Mouse (Mus musculus) heart, postnatal 25 days (tissue): Measurements from ENCODE around the gene Wnt10b. TPM values are rescaled to one million over a fixed set of nuclear protein-coding genes. Genes with fewer than 3 reads are reported as not detected.

Source experiments
- DNase-seq: peaks from one replicate; pipeline ENCODE4 v3.0.0; 2022; ENCODE audit warnings: low spot score
- intact Hi-C: fragments of 180-260 bp; cut with DNase I; formaldehyde crosslinking; loops from one replicate; pipeline ENCODE4 v1.15.1; 2025
- total RNA-seq, 2 experiments: library from RNA; stranded (reverse); gene quantifications; 2 replicates each; pipeline ENCODE4 v1.2.3; 2021

Wnt10b gene
- total RNA-seq, 2 experiments from 2014 or later: 0.34 to 0.57 TPM

- no peak for DNase-seq
- intact Hi-C loops: no loop called here
Observed at GRCm38 (mm10) chr15:98736521-98736920, 41.4 kb downstream of the Wnt10b start.

- intact Hi-C loops: no loop called here
- no peak for DNase-seq
Observed at GRCm38 (mm10) chr15:98733976-98734566, 43.9 kb downstream of the Wnt10b start.

GRCm38 (mm10) chr15:98733370-98733769, 44.6 kb downstream of the Wnt10b start:
- DNase-seq: no peak
- intact Hi-C loops: no loop called here

- intact Hi-C loops: no loop called here
- no peak for DNase-seq
Observed at GRCm38 (mm10) chr15:98732006-98732531, 45.9 kb downstream of the Wnt10b start.

GRCm38 (mm10) chr15:98730790-98731189, 47.2 kb downstream of the Wnt10b start:
- intact Hi-C loops: no loop called here
- DNase-seq: no peak

GRCm38 (mm10) chr15:98729791-98730545, 48.0 kb downstream of the Wnt10b start:
- DNase-seq: no peak
- intact Hi-C loops: no loop called here

GRCm38 (mm10) chr15:98728366-98728765, 49.6 kb downstream of the Wnt10b start:
- DNase-seq: no peak
- intact Hi-C loops: no loop called here

GRCm38 (mm10) chr15:98727443-98728321, 50.3 kb downstream of the Wnt10b start, which contains the start of gene Fkbp11:
Fkbp11 (minus strand) TSS chr15:98728198.
- intact Hi-C loops: no loop called here
- DNase-seq: peak; percentile 40

GRCm38 (mm10) chr15:98726746-98727145, 51.2 kb downstream of the Wnt10b start:
- DNase-seq: no peak
- intact Hi-C loops: no loop called here

GRCm38 (mm10) chr15:98726079-98726478, 51.9 kb downstream of the Wnt10b start:
- DNase-seq: no peak
- intact Hi-C loops: no loop called here

GRCm38 (mm10) chr15:98724441-98724840, 53.5 kb downstream of the Wnt10b start:
- intact Hi-C loops: no loop called here
- DNase-seq: no peak

GRCm38 (mm10) chr15:98722854-98723253, 55.1 kb downstream of the Wnt10b start:
- intact Hi-C loops: no loop called here
- no peak for DNase-seq

- intact Hi-C loops: no loop called here
Observed at GRCm38 (mm10) chr15:98722191-98722590, 55.8 kb downstream of the Wnt10b start.

More at GRCm38 (mm10) chr15:98722191-98722590, 55.8 kb downstream of the Wnt10b start:
- DNase-seq: no peak

Other genes with a start within 250 kb of the Wnt10b start
- gene Kansl2, start 243.9 kb downstream of the Wnt10b start, total RNA-seq: 10 to 100 TPM; 74.0 to 75.6 TPM
- gene Ccnt1, start 207.2 kb downstream of the Wnt10b start, total RNA-seq: 10 to 100 TPM; 31.0 to 31.9 TPM
- gene 4930415O20Rik, start 207.1 kb downstream of the Wnt10b start, total RNA-seq: 1 to 10 TPM in 1 of 2 experiments, under 1 TPM in 1; 0.68 to 1.0 TPM
- 100 to 1,000 TPM; 188 to 238 TPM for gene Adcy6, start 168.1 kb downstream of the Wnt10b start, total RNA-seq
- gene Cacnb3, start 147.3 kb downstream of the Wnt10b start, total RNA-seq: 1 to 10 TPM; 4.1 TPM
- 10 to 100 TPM; 43.5 to 52.8 TPM for gene Ddx23, start 115.3 kb downstream of the Wnt10b start, total RNA-seq
- gene Rnd1, start 100.7 kb downstream of the Wnt10b start, total RNA-seq: 1 to 10 TPM; 1.3 to 1.5 TPM
- under 1 TPM in 1 of 2 experiments, not detected in 1; 0.18 TPM for gene Ccdc65, start 69.9 kb downstream of the Wnt10b start, total RNA-seq
- 1 to 10 TPM; 4.7 to 7.2 TPM for gene Fkbp11, start 50.0 kb downstream of the Wnt10b start, total RNA-seq
- 10 to 100 TPM; 18.5 to 20.8 TPM for gene Arf3, start 14.9 kb downstream of the Wnt10b start, total RNA-seq
- not detected for gene Wnt1, start 11.7 kb upstream of the Wnt10b start, total RNA-seq
- gene Ddn, start 31.3 kb upstream of the Wnt10b start, total RNA-seq: under 1 TPM; 0.21 to 0.59 TPM
- 100 to 1,000 TPM in 1 of 2 experiments, 10 to 100 TPM in 1; 90.5 to 103 TPM for gene Prkag1, start 53.4 kb upstream of the Wnt10b start, total RNA-seq
- gene Kmt2d, start 93.1 kb upstream of the Wnt10b start, total RNA-seq: 10 to 100 TPM; 52.1 to 57.7 TPM
- gene Rhebl1, start 116.4 kb upstream of the Wnt10b start, total RNA-seq: 1 to 10 TPM; 2.0 to 2.8 TPM
- 1 to 10 TPM; 1.8 TPM for gene Dhh, start 120.4 kb upstream of the Wnt10b start, total RNA-seq
- 10 to 100 TPM; 11.5 to 13.4 TPM for gene Lmbr1l, start 140.1 kb upstream of the Wnt10b start, total RNA-seq
- gene Tuba1b, start 156.4 kb upstream of the Wnt10b start, total RNA-seq: 100 to 1,000 TPM; 163 to 175 TPM
- not detected for gene Gm49450, start 175.4 kb upstream of the Wnt10b start, total RNA-seq
- 100 to 1,000 TPM in 1 of 2 experiments, 10 to 100 TPM in 1; 99.4 to 105 TPM for gene Tuba1a, start 175.6 kb upstream of the Wnt10b start, total RNA-seq